Mouse (Mus musculus) CD4-positive, CD25-positive, alpha-beta regulatory T cell, adult 4 months (primary cell): ENCODE measurements around the gene Tek. TPM values are rescaled to one million over a fixed set of nuclear protein-coding genes. Genes with fewer than 3 reads are reported as not detected.
"Not testable (repeated sequence)": the region's sequence is repeated elsewhere in the genome, so short reads cannot be mapped to it uniquely, and the experiment has no call there.

Source experiments
- ATAC-seq: one replicate; pipeline ENCODE4 v1.8.0; 2017
- polyA plus RNA-seq, 2 experiments: library from polyadenylated mRNA; unstranded; fragments of 100-300 nt; shearing (Covaris generic); gene quantifications; one replicate each; pipeline ENCODE4 v1.2.1; 2017

The Tek gene
- not detected for polyA plus RNA-seq

- no peak for ATAC-seq
Measured at GRCm38 (mm10) chr4:94738838-94739731, at the start of gene Tek. Gene Tek (plus strand): TSS chr4:94739289.

- not testable (repeated sequence) for ATAC-seq
Measured at GRCm38 (mm10) chr4:94689804-94690203, 49.3 kb upstream of the Tek start.

- ATAC-seq = no peak
Measured at GRCm38 (mm10) chr4:94691078-94691477, 48.0 kb upstream of the Tek start.

GRCm38 (mm10) chr4:94692175-94692574, 46.9 kb upstream of the Tek start:
- ATAC-seq = no peak

- no peak for ATAC-seq
Measured at GRCm38 (mm10) chr4:94696368-94696767, 42.7 kb upstream of the Tek start.

- no peak for ATAC-seq
Measured at GRCm38 (mm10) chr4:94711002-94711401, 28.1 kb upstream of the Tek start.

- ATAC-seq = no peak
Measured at GRCm38 (mm10) chr4:94711426-94711825, 27.7 kb upstream of the Tek start.

- ATAC-seq = no peak
Measured at GRCm38 (mm10) chr4:94713741-94714140, 25.3 kb upstream of the Tek start.

- no peak for ATAC-seq
Measured at GRCm38 (mm10) chr4:94715166-94715565, 23.9 kb upstream of the Tek start.

- ATAC-seq = no peak
Measured at GRCm38 (mm10) chr4:94725799-94726198, 13.3 kb upstream of the Tek start.

- ATAC-seq = no peak
Measured at GRCm38 (mm10) chr4:94732721-94733120, 6.4 kb upstream of the Tek start.

GRCm38 (mm10) chr4:94737326-94738295, 1.5 kb upstream of the Tek start:
- no peak for ATAC-seq

- ATAC-seq = no peak
Measured at GRCm38 (mm10) chr4:94741824-94742223, 2.7 kb downstream of the Tek start.

- ATAC-seq = no peak
Measured at GRCm38 (mm10) chr4:94745749-94746148, 6.7 kb downstream of the Tek start.

- ATAC-seq = no peak
Measured at GRCm38 (mm10) chr4:94746387-94746811, 7.3 kb downstream of the Tek start.

- ATAC-seq = no peak
Measured at GRCm38 (mm10) chr4:94747338-94747737, 8.2 kb downstream of the Tek start.

- ATAC-seq = no peak
Measured at GRCm38 (mm10) chr4:94752512-94752911, 13.4 kb downstream of the Tek start.

GRCm38 (mm10) chr4:94765217-94765616, 26.1 kb downstream of the Tek start:
- no peak for ATAC-seq

- no peak for ATAC-seq
Measured at GRCm38 (mm10) chr4:94766176-94766575, 27.1 kb downstream of the Tek start.

GRCm38 (mm10) chr4:94768624-94769023, 29.5 kb downstream of the Tek start:
- ATAC-seq = no peak

- ATAC-seq = no peak
Measured at GRCm38 (mm10) chr4:94781043-94781442, 42.0 kb downstream of the Tek start.

- no peak for ATAC-seq
Measured at GRCm38 (mm10) chr4:94785921-94786320, 46.8 kb downstream of the Tek start.

- no peak for ATAC-seq
Measured at GRCm38 (mm10) chr4:94803187-94803586, 64.1 kb downstream of the Tek start.
